8 mouse cellular contexts compared by ENCODE assay signal in the genomic region with DNA sequence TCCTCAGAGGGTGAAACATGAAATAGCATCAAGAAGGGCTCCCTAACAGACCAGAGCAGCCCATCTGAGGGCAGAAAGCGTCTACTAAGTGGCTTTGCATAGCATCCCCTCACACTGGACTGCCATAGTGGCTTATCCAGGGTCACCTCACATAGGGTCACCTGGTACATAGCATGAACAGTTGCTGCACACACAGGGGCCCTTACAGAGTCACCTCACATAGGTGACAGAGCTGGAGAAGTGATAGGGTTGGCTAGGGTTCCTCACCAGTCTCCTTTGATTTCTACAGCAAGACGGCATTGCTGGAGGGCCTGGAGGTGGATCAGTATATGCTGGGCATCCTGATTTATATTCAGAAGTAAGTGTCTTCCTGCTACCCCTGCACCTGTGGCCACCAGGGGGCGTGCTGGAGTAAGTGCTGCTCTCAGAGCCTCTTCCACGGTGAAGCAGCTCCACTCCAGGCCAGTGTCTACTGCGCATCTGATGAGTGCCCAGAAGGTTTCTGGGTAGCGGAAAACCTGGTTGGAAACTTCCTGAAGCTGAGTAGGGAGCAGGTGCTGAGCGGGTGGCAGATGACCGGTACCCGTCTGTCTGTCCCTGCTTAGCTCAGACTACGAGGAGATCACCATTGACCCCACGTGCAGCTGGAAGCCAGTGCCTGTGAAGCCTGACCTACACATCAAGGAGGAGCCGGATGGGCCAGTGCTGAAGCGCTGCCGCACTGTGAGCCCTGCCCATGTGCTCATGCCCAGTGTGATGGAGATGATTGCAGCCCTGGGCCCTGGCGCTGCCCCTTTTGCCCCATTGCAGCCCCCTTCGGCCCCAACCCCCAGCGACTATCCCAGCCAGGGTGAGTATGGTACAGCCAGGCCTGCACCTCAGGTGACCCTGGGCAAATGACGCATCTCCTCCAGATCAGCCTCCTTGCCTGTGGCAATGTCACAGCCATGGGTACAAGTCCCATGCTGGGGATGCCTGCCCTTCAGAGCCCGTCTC. TPM values are rescaled to one million over a fixed set of nuclear protein-coding genes. Genes with fewer than 3 reads are reported as not detected.
DNase-seq lines count a peak whose midpoint lies in the region; ATAC-seq and TF ChIP-seq lines count a peak whose summit lies in the region.

No protein-coding gene starts in this region.

- H3K4me2 ChIP-seq in forebrain, postnatal 0 days (ENCODE audit: low read depth), result no peak overlapping the region
- H3K4me2 ChIP-seq in forebrain, embryonic 13.5 days, result no peak overlapping the region

- H3K4me3 ChIP-seq in forebrain, postnatal 0 days (ENCODE audit: low read depth, low read length), result no peak overlapping the region
- no peak overlapping the region for H3K4me3 ChIP-seq in forebrain, embryonic 13.5 days
- no peak overlapping the region for H3K4me3 ChIP-seq in testis, adult 2 months (ENCODE audit: control insufficient read depth, low read depth, low read length)

- ATAC-seq in forebrain, postnatal 0 days, result no peak
- ATAC-seq in forebrain, embryonic 13.5 days, result no peak; the same call in 1 of the 2 replicates
- peak; percentile 78 for ATAC-seq in megakaryocyte progenitor cell, adult 5-6 weeks (replicated peaks; ENCODE audit: poor library complexity)

- peak; percentile 74 for TF ChIP-seq CTCF in forebrain, postnatal 0 days (IDR thresholded peaks at IDR 0.05; ENCODE audit: low read depth)
- peak; percentile 66; the same call in 1 of the 2 replicates for TF ChIP-seq CTCF in testis, adult 2 months (IDR thresholded peaks at IDR 0.05; ENCODE audit: control insufficient read depth, insufficient read depth, insufficient replicate concordance, low read depth, low read length)

- H3K27me3 ChIP-seq in forebrain, postnatal 0 days (ENCODE audit: insufficient read depth, low read length), result no peaks in the 10 kb centered on the region
- no peaks in the 10 kb centered on the region for H3K27me3 ChIP-seq in forebrain, embryonic 13.5 days
- no peaks in the 10 kb centered on the region for H3K27me3 ChIP-seq in testis, adult 2 months (ENCODE audit: control insufficient read depth, insufficient read depth, low read length)

- H3K27ac ChIP-seq in forebrain, postnatal 0 days (ENCODE audit: low read depth, low read length), result no peak overlapping the region
- no peak overlapping the region for H3K27ac ChIP-seq in forebrain, embryonic 13.5 days
- no peak overlapping the region for H3K27ac ChIP-seq in testis, adult 2 months (ENCODE audit: control insufficient read depth, insufficient read depth, low read depth, low read length)

- TF ChIP-seq POLR2A in testis, adult 2 months (IDR thresholded peaks at IDR 0.05; ENCODE audit: control insufficient read depth, low read depth, low read length), result no peak

- 90% methylated on average over 19 of the region's 19 CpGs for WGBS in forebrain, postnatal 0 days
- whole genome bisulfite sequencing in forebrain, embryonic 13.5 days, result 87% methylated on average over 19 of the region's 19 CpGs

- H3K9ac ChIP-seq in forebrain, postnatal 0 days, result no peak overlapping the region
- no peak overlapping the region for H3K9ac ChIP-seq in forebrain, embryonic 13.5 days

- H3K9me3 ChIP-seq in forebrain, postnatal 0 days (ENCODE audit: low read length), result no peaks in the 10 kb centered on the region
- H3K9me3 ChIP-seq in forebrain, embryonic 13.5 days (replicated peaks), result no peaks in the 10 kb centered on the region

- DNase-seq in forebrain, postnatal 0 days, result no peak
- no peak for DNase-seq in testis, postnatal 14 days (ENCODE audit: low spot score)
- DNase-seq in embryo, embryonic 10.5 days (ENCODE audit: low spot score), result peak; percentile 63
- peak; percentile 76 to 93 for DNase-seq in kidney, postnatal 36 days
- DNase-seq in thymus, postnatal 0 days (ENCODE audit: low spot score), result peak; percentile 82

- H3K36me3 ChIP-seq in forebrain, postnatal 0 days (ENCODE audit: insufficient read depth), result peaks cover 82% of the 10 kb centered on the region
- peaks cover 92% of the 10 kb centered on the region for H3K36me3 ChIP-seq in forebrain, embryonic 13.5 days (ENCODE audit: poor library complexity, severe bottlenecking)
- H3K36me3 ChIP-seq in testis, adult 2 months (ENCODE audit: control insufficient read depth, insufficient read depth, low read length), result peaks cover 8% of the 10 kb centered on the region; the same call in 1 of the 2 replicates

- no peaks in the 10 kb centered on the region for H3K4me1 ChIP-seq in forebrain, postnatal 0 days (ENCODE audit: insufficient read depth)
- H3K4me1 ChIP-seq in forebrain, embryonic 13.5 days, result peaks cover 9% of the 10 kb centered on the region; the same call in 1 of the 2 replicates
- H3K4me1 ChIP-seq in testis, adult 2 months (ENCODE audit: control insufficient read depth, insufficient read depth, low read length), result no peaks in the 10 kb centered on the region; the same call in 1 of the 2 replicates

RNA-seq across cellular contexts. Expression of a gene that starts 12.4 kb away (rescaled TPM):
- total RNA-seq in forebrain, postnatal 0 days (2014; rRNA removed), result 3,025 and 4,002 TPM in 2 replicates
- polyA plus RNA-seq in forebrain, postnatal 0 days (2015; fragmentation: Nextera tagmentation; extraction: Ambion mirVana), result 5,423 and 7,006 TPM in 2 replicates
- polyA plus RNA-seq in forebrain, embryonic 13.5 days (2015; fragmentation: Nextera tagmentation; extraction: Ambion mirVana), result 4,373 and 4,619 TPM in 2 replicates
- polyA plus RNA-seq in testis, adult 2 months (2012; rRNA removed), result 609 and 709 TPM in 2 replicates
- total RNA-seq in megakaryocyte progenitor cell, adult 5-6 weeks (2015), result 5,512 and 5,729 TPM in 2 replicates
- 1,825 and 2,581 TPM in 2 replicates for total RNA-seq in megakaryocyte progenitor cell, adult 5-6 weeks (2017)
- 7,546 and 8,495 TPM in 2 replicates for polyA plus RNA-seq in thymus, postnatal 0 days (2015; fragmentation: Nextera tagmentation; extraction: Ambion mirVana)

RNA-seq across cellular contexts. Expression of a gene that starts 13.9 kb away (rescaled TPM):
- 109 and 129 TPM in 2 replicates for total RNA-seq in forebrain, postnatal 0 days (2014; rRNA removed)
- polyA plus RNA-seq in forebrain, postnatal 0 days (2015; fragmentation: Nextera tagmentation; extraction: Ambion mirVana), result 38.1 and 43.8 TPM in 2 replicates
- 29.1 and 31.1 TPM in 2 replicates for polyA plus RNA-seq in forebrain, embryonic 13.5 days (2015; fragmentation: Nextera tagmentation; extraction: Ambion mirVana)
- polyA plus RNA-seq in testis, adult 2 months (2012; rRNA removed), result 159 and 160 TPM in 2 replicates
- total RNA-seq in megakaryocyte progenitor cell, adult 5-6 weeks (2015), result 40.9 and 42.0 TPM in 2 replicates
- total RNA-seq in megakaryocyte progenitor cell, adult 5-6 weeks (2017), result 8.2 and 11.9 TPM in 2 replicates
- 12.2 and 14.9 TPM in 2 replicates for polyA plus RNA-seq in thymus, postnatal 0 days (2015; fragmentation: Nextera tagmentation; extraction: Ambion mirVana)

RNA-seq across cellular contexts. Expression of a gene that starts 41.4 kb away (rescaled TPM):
- total RNA-seq in forebrain, postnatal 0 days (2014; rRNA removed), result 55.3 and 68.0 TPM in 2 replicates
- polyA plus RNA-seq in forebrain, postnatal 0 days (2015; fragmentation: Nextera tagmentation; extraction: Ambion mirVana), result 185 and 235 TPM in 2 replicates
- 942 and 1,061 TPM in 2 replicates for polyA plus RNA-seq in forebrain, embryonic 13.5 days (2015; fragmentation: Nextera tagmentation; extraction: Ambion mirVana)
- polyA plus RNA-seq in testis, adult 2 months (2012; rRNA removed), result 26.2 and 30.5 TPM in 2 replicates
- total RNA-seq in megakaryocyte progenitor cell, adult 5-6 weeks (2015), result 174 and 176 TPM in 2 replicates
- 134 and 144 TPM in 2 replicates for total RNA-seq in megakaryocyte progenitor cell, adult 5-6 weeks (2017)
- 715 and 776 TPM in 2 replicates for polyA plus RNA-seq in thymus, postnatal 0 days (2015; fragmentation: Nextera tagmentation; extraction: Ambion mirVana)

Comparison
In these comparisons a context has a peak if more than half of its experiments do, and no peak if none do; other contexts are left out.
1. DNase-seq: peak in embryo, embryonic 10.5 days (single experiment), kidney, postnatal 36 days (2 of 2) and thymus, postnatal 0 days (single experiment); none in forebrain, postnatal 0 days (single experiment) and testis, postnatal 14 days (single experiment).